Mouse (Mus musculus): ENCODE data around the gene Nfkb2. TPM values are rescaled to one million over a fixed set of nuclear protein-coding genes. Genes with fewer than 3 reads are reported as not detected.
A peak's percentile ranks its signal among the peaks of the same experiment; 100 is the strongest.

Nfkb2 gene
- polyA plus RNA-seq, 1 experiment from 2014 or later: 1.9 TPM

DNA sequence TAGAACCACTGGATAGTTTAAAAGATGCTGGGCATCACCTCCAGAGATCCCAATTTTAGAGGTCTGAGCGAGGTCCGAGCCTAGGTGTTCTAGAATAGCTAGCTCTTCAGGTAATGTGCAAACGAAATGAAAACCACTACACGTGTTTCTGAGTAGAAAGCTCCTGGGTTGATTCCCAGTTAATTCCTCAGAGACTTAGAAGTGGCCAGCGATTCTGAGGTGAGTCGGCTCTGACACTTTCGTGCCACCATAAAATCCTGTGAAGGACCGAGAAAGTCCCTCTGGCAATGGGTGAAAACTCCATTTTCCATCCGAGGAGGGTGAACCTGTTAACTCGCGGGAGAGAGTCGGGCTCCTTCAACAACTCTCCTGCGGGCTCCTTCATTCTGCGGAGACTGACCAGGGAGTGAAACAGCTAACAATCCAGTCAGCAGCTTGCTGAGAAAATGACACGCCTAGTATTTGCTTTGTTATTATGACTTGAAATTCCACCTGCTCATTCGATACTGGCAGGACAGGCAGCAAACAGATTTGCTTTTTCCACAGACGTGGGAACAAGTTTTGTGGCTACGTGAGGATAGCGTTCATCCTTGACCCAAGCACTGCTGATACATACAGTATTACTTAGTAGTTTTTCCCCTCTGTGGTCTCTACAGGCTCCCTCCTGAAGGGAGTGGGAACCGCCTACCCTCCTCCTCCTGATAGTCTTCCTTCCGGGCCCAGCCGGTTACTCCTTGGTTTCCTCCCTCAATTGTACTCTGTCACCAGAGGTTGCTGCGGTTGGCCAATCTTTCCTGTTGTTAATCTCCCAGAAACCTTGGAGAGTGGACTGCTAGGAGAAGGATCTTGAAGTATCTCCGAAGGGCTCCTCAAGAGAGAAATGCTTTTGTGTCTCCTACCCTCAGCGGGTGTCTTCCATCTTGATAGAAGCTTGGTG, 53.5 kb downstream of the Nfkb2 start:
- ATAC-seq (replicated peaks): no peak; the same call in 1 of the 2 replicates
- H3K9me3 ChIP-seq: no peaks in the 10 kb centered on the region
- H3K27me3 ChIP-seq: no peaks in the 10 kb centered on the region
- peak overlapping the region; percentile 67 for H3K4me2 ChIP-seq (replicated peaks)
- peak overlapping the region; percentile 54 for H3K4me3 ChIP-seq
- peaks cover 9% of the 10 kb centered on the region for H3K4me1 ChIP-seq
- 22% methylated on average over 25 of the region's 25 CpGs for WGBS
- no peak overlapping the region for H3K27ac ChIP-seq (replicated peaks)
- no peaks in the 10 kb centered on the region for H3K36me3 ChIP-seq
- peak overlapping the region; percentile 62 for H3K9ac ChIP-seq (replicated peaks)

DNA sequence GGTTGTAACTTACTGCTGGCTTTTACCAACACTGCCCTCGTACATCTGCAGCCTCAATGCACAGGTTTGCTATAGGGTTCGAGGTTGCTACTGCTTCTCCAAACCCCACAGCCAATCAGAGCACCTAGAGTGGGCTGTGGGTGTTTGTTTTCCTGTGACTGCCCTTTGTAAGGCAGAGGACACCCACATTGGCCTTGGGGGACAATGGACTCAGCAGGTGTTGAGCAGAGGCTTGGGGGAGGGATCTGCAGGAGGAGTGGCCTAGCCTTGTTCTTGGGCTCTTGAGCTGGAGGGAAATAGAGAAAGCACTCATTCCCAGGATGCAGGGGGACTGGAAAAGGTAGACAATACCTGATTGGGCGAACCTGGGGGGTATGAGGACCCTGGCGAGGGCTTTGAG, 54.3 kb downstream of the Nfkb2 start:
- no peak for ATAC-seq (replicated peaks)
- H3K27ac ChIP-seq (replicated peaks): no peak overlapping the region
- peaks cover 9% of the 10 kb centered on the region for H3K4me1 ChIP-seq
- 62% methylated on average over 4 of the region's 4 CpGs for WGBS
- H3K9me3 ChIP-seq: no peaks in the 10 kb centered on the region
- H3K36me3 ChIP-seq: no peaks in the 10 kb centered on the region
- H3K9ac ChIP-seq (replicated peaks): no peak overlapping the region
- H3K4me2 ChIP-seq (replicated peaks): no peak overlapping the region
- no peak overlapping the region for H3K4me3 ChIP-seq
- no peaks in the 10 kb centered on the region for H3K27me3 ChIP-seq

MicroRNAs encoded within 50 kb of the gene (microRNA counts, 519-probe panel; counts per million panel counts)
- microRNA mmu-miR-146b: 2,252 counts per million, percentile 40 among the panel's probes with 10 or more counts

Small RNA genes lying within 50 kb of the gene (microRNA-seq; reads per million reads assigned to microRNA genes)
- gene Mir146b: 0.66 reads per million

Other genes starting within 250 kb of the Nfkb2 start
- gene Nolc1, start 228.5 kb upstream of the Nfkb2 start, polyA plus RNA-seq (2015; fragmentation: Nextera tagmentation; extraction: Ambion mirVana): 77.4 and 86.3 TPM in 2 replicates
- gene Elovl3, start 172.4 kb upstream of the Nfkb2 start, polyA plus RNA-seq (2015; fragmentation: Nextera tagmentation; extraction: Ambion mirVana): not detected in 2 replicates
- gene Pitx3, start 156.0 kb upstream of the Nfkb2 start, polyA plus RNA-seq (2015; fragmentation: Nextera tagmentation; extraction: Ambion mirVana): not detected in 2 replicates
- gene Gbf1, start 151.8 kb upstream of the Nfkb2 start, polyA plus RNA-seq (2015; fragmentation: Nextera tagmentation; extraction: Ambion mirVana): 65.6 and 71.3 TPM in 2 replicates
- 78.2 and 79.9 TPM in 2 replicates for gene Psd, start 22.8 kb downstream of the Nfkb2 start, polyA plus RNA-seq (2015; fragmentation: Nextera tagmentation; extraction: Ambion mirVana)
- 37.5 and 40.2 TPM in 2 replicates for gene Fbxl15, start 23.9 kb downstream of the Nfkb2 start, polyA plus RNA-seq (2015; fragmentation: Nextera tagmentation; extraction: Ambion mirVana)
- gene Cuedc2, start 34.4 kb downstream of the Nfkb2 start, polyA plus RNA-seq (2015; fragmentation: Nextera tagmentation; extraction: Ambion mirVana): 351 and 362 TPM in 2 replicates
- gene Mfsd13a, start 36.8 kb downstream of the Nfkb2 start, polyA plus RNA-seq (2015; fragmentation: Nextera tagmentation; extraction: Ambion mirVana): 8.7 and 9.3 TPM in 2 replicates
- 2.5 and 2.6 TPM in 2 replicates for gene 2310034G01Rik, start 46.0 kb downstream of the Nfkb2 start, polyA plus RNA-seq (2015; fragmentation: Nextera tagmentation; extraction: Ambion mirVana)
- 374 and 380 TPM in 2 replicates for gene Actr1a, start 91.4 kb downstream of the Nfkb2 start, polyA plus RNA-seq (2015; fragmentation: Nextera tagmentation; extraction: Ambion mirVana)
- 28.9 and 30.5 TPM in 2 replicates for gene Sufu, start 92.6 kb downstream of the Nfkb2 start, polyA plus RNA-seq (2015; fragmentation: Nextera tagmentation; extraction: Ambion mirVana)
- 28.0 and 29.4 TPM in 2 replicates for gene Trim8, start 197.4 kb downstream of the Nfkb2 start, polyA plus RNA-seq (2015; fragmentation: Nextera tagmentation; extraction: Ambion mirVana)